Mouse (Mus musculus) brain, embryonic 18.5 days (tissue): ENCODE measurements around the gene Cadm3.

Experiments used
- DNase-seq: peaks from one replicate; pipeline ENCODE4 v3.0.0-alpha.2; 2012; ENCODE audit warnings: low read depth, low spot score

Cadm3 gene

DNA sequence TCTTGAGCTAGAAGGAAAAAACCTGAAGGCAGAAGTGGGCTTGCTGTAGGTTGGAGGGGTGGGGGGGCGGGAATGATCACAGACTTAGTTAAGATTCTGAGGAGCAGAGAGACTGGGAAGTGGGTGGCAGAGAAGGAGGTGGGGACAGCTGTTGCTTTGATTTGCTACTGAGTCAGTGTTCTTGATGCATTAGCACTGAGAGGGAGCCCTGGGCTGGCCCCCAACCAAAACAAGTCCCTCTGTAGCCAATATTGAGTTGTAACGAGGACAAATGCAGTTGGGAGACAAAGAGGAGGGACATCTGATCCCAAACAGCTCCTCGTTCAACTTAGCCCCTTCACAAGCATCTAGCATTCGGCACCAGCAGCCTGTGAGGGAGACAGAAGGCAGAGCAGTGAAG lies 9.7 kb downstream of the Cadm3 start:
- no peak for DNase-seq

DNA sequence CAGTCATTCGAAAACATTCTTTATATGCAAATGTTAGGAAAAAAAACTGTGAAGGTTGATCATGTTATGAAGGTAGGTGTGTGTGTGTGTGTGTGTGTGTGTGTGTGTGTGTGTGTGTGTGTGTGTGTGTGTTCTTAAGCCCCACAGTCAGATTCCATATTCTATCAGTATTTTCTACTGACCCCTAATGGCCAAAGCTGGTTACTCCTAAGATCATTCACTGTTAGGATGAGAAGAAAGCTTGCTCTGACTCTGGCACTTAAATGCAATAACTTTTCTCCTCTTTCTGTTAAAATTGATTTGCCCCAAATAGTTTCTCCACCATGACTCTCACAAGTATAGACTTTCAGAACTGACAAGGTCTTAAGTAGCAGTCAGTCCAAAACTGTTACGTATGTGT lies 10.8 kb downstream of the Cadm3 start:
- no peak for DNase-seq

DNA sequence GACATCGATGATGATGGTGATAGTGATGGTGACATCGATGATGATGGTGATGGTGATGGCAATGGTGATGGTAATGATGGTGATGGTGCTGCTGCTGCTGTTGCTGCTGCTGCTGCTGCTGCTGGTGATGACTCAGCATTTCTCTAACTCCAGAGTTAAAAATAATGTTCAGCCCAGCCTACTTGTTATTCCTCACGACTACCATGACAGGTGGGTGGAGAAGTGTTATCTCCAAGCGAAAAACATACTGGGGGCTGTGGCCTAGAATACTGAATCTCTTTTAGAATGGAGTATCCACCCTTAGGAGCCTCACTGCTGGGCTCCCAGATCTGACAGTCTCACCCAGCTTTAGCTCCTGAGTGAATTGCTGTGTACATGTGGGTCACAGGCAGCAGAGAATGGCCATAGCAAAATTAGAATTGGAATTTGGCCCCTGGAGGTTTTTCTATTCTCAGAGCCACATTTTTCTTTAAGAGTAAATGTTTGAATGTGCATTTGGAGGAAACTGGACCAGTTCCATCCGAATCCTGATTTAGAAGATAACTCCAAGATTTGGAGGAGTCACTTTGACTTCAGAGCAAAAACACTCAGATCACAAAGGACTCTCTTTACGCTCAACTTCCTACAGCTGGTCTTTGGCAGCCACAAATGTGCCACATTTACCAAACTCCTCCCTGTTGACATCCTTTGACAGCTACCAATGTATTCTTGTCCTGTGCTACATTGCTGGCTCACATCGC lies 12.2 kb downstream of the Cadm3 start:
- DNase-seq: no peak

DNA sequence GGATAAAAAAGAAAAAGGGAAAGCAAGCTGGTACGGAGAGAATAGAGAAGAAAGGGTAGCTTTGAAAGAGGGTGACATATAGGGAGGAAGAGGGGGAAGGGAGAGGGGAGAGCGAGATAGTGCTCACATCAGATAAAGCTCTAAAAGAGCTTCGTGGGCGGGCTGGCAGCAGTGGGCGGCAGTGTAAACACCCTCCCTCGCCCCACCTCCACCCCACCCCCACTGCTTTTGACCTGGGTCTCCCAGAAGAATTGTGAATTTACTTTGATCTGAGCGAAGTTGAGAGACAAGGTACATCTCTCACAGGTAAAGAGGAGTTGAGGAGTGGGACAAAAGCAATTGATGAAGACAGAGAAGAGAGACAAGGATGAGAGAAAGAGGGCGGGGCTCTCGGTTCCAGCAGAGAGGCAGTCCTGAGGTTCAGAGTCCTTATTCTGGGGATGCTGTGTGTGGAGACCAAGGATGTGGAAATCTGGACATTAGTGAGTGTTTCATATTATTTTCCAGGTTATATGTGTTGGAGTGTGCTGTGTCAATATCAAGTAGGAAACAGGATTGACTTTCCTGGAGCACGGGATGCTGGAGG lies 17.0 kb downstream of the Cadm3 start, which contains the start of gene Aim2:
TSS of gene Aim2 (plus strand) at position 508 of the 586 bp plus-strand sequence.
- DNase-seq: no peak

DNA sequence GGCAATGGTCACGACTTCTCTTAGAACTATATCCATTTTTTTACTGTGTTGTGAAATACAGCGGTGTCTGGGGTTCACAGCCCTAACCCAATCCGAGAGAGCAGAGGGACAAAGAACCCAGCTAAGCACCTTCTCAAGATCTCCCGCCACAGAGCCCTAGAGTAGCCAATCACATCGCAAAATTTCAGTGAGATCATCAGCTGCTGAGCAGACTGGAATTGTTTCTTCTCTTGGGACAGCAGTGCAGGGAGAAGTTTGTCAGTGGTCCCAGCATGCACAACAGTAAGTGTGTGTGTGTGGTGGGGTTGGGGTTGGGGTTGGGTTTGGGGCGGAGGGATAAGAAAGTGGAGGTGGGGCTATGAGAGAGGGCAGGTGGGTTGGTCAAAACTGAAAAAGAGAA lies 17.5 kb downstream of the Cadm3 start:
- peak; percentile 30 for DNase-seq

DNA sequence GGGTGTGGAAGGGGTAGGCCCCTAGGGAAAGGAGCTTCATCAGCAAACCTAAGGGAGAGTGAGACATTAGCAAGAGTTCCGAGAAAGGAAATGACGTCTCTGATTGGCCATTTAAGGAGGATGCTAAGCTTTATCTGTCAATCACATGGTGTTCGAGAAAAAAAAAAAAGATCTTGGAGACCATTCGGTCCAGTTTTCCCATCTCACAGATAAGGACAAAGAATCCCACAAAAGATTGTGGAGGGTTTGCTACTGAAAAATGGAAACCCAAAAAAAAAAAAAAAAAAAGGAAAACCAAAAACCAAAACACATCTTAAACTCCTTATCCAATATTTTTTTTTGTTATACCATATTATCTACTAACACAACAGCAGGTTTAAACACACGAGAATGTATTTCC lies 18.3 kb downstream of the Cadm3 start:
- no peak for DNase-seq

DNA sequence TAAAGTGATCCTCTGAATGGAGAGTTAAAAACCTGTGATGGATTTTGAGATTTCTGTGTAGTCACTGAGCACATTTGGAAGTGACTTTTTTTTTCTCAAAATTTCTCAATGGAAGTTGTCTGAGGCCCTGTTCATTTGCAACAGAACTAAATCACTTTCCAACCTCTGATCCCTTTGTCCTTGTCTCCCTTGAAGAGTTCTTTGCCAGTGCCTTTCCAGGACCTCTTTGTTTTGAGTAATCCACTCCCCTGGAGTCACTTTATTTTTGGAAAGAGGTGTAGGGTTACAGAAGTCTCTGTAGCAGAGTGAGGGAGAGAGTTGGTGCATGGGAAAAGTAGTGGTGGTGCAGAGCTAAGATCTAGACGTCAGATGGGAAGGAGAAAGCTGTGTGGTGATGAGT lies 19.0 kb downstream of the Cadm3 start:
- no peak for DNase-seq

DNA sequence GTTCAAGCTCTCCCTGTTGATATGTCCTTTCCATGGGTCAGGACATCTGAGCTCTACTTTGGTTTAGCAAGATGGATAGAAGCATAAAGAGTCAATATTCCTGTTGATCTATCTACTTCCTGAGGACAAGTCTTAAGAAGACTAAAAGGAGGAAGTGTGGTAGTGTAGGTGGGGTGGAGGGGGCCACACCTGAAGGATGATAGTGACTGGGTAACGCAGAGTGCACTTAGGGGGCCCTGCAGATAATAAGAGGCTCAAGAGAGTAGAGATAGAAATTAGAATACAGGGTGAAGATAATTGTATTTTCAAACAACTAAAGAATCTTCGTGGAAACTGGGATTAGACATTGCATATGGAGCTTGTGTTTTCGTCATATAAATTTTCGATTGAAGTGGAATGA lies 22.4 kb downstream of the Cadm3 start:
- DNase-seq: no peak

DNA sequence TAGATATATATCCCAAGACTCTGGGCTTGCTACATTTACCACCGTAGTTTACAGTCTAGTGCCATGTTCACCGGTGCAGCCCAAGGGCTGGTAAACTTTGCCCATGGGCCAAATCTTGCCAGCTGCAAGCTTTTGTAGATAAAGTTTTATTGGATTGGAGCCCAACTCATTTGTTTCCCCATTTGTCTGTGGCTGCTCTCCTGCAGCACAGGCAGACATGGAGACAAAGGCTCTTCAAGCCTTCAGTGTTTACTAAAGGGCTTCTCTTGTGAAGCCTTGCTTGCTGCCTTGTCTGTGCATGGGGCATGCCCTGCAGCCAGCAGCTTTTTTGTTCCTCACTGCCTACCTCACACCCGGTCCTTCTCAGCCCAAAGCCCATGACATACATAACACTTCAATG lies 23.6 kb downstream of the Cadm3 start:
- DNase-seq: no peak

DNA sequence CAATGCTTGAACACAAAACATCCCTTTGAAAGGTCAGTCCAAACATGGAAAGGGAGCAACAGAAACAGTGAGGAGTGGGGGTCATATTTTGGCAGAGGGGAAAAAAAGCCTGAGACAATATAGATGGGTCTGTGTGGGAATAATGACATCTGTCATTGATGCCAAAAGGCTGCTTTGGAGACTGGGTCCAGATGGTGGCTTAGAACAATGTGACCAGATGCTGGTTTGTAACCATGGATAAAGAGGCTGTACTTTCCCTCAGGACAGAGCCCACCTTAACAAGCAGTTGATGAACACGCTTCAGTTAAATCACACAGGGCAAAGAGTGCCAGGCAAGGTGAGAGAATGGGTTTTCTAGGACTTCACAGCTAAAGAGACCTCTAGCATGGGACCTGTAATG lies 25.1 kb downstream of the Cadm3 start:
- DNase-seq: no peak

DNA sequence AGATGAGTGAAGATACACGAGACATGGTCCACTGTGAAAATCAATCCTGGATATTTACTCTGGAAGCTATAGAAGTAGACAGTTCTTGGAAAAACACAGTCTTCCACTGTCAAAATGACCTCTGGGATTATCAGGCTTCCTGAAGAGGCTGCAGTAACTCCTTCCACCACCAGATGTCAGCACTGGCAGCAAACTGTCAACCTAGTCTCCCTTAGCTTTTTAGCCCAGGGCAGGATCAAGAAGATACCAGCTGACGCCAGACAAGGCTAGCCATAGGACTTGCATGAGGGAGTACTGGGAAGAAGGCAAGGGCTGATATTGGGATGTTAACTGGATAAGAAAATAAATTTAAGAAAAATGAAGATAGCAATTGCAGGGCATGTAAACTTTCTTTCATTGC lies 28.0 kb downstream of the Cadm3 start:
- DNase-seq: peak; percentile 30

DNA sequence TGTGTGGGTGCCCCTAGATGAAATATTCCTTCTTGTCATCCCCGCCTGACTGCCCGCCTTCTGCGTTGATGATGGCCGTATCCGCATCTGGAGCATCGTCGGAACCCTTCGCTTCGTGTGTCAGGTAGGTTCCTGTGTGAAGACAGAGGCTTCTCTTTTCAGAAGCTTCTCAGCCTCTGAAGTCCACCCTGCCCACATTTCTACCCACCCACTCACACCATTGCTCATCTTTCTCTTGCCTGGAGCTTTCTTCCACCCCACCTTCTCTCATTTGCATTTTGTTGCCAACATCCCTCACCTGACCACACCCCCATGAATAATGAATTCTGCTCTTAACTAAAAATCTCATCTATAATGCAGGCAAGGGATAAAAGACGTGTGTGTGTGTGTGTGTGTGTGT lies 30.5 kb downstream of the Cadm3 start:
- no peak for DNase-seq

DNA sequence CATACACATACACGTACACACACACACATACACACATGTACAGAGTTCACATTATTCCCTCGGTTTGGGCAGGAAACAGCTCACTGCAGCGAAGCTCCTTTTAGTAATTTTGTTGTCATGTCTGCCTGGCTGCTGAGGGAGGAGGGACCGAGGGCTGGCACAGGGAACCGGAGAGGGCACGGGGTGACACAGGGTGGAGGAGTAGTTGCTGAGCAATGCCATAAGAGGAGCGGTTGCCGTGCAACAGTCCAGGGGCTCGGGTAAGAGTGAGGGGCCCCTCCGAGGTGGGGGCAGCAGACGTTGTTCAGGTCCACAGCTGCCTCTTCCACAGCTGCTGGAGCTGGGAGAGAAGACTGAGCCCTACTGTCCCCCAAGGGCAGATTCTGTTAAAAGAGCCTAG lies 31.6 kb downstream of the Cadm3 start:
- DNase-seq: no peak

DNA sequence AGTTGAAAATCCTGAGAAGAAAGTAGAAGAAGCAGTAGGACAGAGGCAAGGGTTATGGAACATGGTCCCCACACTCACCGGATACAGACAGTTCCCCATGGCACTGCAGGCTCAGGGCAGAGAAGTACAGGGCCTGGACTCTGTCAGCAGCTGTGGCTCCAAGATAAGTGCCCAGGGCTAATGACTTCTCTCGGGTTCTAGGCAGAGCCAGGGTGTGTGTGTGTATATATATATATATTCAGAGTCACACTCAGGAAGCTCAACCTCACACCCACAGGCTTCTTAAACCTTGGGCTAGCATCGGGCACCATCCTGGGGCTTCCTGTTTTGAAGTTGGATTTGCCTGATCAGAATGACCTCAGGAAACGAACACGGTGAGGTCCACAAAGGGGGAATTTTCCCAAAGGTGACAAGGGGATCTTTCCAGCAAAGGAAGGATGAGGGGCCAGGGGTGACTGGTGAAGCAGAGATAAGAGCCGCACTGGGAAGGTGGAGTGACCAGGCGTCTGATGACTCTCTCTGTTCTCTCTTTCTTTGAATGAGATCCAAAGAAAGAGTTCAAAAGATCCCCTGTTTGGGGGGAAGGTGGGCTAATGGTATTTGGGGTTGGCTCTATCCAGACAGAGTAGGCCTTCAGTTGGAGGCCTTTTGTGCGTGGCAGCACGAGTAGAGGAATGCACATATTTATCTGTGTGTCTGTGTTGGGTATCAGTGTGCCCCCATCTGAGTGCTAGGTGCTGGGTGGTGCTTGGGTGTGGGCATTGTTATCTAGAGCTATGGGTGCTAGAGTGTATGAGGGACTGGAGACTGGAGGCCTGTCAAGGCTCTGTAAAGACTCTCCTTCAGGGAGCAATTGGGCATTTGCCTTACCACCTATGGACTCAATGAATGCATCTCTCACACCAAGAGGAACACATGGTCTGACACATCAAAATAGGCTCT lies 33.9 kb downstream of the Cadm3 start, which contains the start of gene Ackr1:
TSS of gene Ackr1 (minus strand) at position 439 of the 942 bp plus-strand sequence.
- no peak for DNase-seq

DNA sequence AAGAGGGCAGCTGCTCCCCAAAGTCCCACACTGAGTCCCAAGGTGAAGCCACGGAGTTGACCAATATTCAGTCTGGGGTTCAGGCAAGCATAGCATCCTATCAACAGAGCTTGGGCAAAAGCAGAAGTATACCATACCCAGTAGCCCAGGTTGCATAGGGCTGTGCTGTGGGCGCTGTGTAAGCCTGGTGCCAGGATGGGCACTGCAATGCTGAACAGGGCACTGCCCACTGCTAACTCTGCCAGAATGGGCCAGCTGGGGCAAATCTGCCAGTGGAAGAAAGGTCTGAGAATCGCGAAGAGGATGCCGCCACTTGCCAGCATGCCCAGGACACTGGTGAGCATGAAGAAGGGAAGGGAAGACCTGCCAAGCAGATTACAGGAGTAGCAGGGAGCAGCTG lies 35.1 kb downstream of the Cadm3 start:
- no peak for DNase-seq

DNA sequence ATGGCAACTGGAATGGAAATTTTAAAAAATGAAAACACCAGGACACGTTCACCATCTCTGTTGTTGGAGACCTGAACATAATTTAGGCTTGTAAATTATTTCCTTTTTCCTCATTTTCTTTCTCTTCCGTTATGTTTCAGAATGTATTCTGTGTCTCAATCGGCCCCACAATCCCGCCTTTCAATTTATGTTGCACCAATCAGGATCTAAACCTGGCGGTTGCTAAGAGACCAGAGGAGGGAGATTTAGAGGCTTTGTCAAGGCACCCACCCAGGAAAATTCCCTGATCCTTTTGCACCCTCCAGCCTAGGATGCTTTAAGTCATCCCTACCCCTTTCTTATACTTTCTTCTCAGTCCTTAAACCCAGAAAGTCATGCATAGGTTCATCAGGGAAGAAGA lies 37.8 kb downstream of the Cadm3 start:
- DNase-seq: peak; percentile 24

DNA sequence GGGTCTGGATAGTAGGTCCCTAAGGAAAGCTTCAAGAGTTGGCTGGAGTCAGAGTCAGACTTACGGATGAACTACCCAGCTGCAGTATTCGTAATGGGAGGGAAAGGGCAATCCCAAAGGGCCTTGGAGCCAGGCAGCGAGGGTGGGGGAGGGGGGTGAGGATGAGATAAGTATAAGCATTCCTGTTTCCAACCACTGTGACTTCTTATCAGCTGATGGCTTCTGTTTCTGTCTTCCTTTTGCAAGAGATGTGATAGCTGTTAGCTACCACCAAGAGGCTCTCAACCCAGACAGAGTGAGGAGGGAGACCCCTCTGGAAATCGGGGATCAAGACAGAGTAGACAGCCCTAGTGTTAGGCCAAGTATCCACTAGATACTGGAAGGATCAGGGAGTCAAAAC lies 38.3 kb downstream of the Cadm3 start:
- DNase-seq: no peak

DNA sequence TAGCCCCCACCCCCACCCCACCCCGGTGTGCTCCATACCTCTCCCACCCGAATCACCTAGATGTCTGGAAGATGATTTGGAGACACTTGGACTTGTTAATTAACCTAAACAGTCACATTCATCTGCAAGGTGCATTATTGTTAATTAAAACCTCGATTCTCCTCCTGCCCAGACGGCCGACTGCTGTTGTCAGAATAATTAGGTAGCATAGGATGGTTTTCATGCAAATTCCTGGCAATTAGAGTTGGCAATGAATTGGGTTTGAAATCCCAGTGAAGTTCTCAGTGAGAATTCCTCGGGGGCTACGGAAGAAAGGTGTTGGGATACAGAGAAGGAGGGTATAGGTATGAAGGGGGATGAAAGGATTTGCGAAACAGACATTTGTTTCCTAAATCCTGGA lies 39.0 kb downstream of the Cadm3 start:
- no peak for DNase-seq

DNA sequence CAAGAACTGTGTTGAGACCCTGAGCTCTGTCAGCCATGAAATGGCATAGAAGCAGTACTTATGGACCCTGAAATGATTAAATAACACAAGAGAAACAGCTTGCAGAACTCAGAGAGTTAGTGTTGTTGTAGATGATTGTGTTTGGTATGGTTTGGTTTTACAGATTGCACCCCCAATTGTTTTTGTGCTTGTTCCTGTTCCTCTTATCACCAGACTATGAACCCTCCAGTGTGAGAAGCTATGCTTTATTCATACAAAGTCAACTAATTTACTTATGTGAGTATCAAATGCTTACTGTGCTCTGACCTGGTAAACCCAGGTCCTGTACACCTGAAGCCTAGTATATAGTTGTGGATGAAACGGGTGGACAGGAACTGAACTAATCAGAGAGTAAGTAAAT lies 40.9 kb downstream of the Cadm3 start:
- DNase-seq: no peak

DNA sequence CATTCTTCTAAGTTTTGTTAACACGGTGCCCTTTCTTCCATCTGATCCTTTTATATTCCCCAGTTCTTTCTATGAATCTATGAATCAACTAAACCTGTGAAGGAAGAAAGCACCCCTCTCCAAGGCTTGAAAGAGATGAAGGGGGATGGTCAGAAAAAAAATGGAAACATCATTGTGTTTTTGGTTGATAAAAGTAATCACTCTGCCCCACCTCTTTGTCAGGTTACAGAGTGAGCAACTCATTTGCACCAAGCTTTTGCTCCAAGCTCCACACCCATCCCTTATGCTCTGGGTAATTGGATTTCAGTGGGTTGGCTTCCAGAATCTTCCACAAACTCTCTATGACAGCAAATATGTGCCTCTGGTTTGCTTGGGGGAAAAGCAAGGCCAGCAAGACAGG lies 42.1 kb downstream of the Cadm3 start:
- no peak for DNase-seq

DNA sequence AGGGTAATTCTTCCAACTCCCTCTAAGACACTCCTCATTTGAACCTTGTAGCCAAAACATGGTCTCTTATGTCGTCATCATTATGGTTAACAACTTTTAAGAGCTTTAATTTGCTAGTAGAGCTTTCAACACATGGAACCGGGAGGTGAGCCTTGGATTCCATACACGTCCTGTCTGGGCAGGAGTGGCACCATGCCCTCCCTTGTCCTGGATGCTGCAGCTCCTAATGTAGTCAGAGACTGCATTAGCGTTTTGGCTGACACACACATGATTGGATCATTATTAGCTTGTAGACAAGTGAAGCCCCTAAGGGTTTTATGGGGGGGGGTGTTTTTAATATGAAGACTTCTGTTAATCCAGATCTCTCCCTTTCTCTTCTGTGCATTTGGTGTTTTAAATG lies 42.5 kb downstream of the Cadm3 start:
- no peak for DNase-seq

DNA sequence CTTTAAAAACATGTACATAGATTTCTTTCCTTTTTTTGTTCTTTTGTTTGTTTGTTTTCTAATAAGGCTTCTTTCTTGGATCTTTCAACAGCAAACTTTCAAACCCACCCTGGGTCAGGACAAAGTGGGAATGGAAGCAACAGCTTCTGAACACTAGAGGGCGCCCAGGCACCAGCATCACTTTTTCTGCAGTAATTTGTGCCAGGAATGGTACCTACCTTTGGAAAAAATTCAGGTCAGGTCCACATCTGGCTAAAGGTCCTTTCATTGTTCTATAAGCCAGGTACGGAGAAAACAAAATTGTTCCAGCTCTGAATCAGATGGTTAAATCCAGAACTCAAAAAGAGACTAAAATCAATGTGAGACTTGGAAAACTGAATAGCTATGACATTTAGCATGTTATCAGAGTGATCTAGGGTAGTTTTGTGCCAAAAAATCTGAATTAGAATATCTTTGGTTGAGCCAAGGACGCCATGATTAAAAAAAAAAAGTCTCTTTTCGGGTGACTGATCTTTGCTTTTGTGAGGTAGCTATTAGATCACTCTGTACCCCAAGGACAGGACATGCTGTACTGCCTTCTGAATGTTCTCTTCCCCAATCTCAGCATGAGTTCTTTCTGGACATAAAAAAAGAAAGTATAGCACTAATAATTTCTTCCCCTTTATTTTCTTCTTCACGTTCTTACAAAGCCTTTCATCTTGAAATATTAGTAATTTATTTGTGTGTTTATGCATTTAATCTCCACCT lies 43.5 kb downstream of the Cadm3 start:
- DNase-seq: no peak
